Mouse (Mus musculus): ENCODE measurements around the gene Atp8b5. TPM values are rescaled to one million over a fixed set of nuclear protein-coding genes. Genes with fewer than 3 reads are reported as not detected.

Gene Atp8b5
- polyA plus RNA-seq, 1 experiment: not detected

DNA sequence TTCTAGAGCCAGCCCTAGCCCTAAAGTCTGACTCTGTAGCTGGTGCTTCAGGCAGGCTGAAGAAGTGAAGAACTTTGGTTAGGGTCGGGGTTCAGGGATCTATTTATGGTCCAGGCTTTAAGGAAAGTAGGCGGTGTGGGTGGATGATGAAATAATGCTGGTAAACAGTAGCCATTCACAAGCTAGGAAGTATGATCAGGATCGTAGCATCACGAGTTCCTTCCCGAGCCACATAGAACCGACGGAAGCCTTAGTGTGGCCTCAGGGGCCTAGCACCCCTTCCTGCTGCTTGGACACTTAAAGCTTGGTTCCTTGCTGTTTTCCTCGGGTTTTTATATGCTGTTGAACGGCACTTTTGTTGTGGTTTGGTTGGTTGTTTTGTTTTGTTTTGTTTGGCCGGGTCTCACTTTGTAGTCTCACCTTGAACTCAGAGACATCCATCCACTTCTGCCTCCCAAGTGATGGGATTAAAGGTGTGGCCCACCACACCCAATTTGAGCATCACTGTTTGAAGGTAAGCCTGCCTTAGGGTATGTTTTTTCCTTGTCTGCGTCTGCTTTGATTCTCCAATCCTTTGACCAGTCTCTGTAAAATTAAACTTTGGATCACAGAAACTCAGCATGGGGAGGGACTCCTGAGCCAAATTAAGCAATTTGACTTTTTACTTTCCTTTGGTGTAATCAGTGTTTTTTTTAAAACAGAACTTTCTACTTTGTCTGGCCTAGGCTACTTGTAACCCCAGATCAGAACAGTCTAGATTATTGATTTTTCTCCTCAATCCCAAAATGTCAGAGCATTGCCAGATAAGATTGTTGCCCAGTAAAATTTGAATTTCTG, 116.5 kb downstream of the Atp8b5 start:
- peak overlapping the region; percentile 13; the same call in 1 of the 2 replicates for H3K27ac ChIP-seq (ENCODE audit: insufficient read depth, low read depth, low read length)
- 18% methylated on average over 11 of the region's 11 CpGs for WGBS

GRCm38 (mm10) chr4:43384083-43384460, 117.1 kb downstream of the Atp8b5 start:
- TF ChIP-seq CTCF (IDR thresholded peaks at IDR 0.05; ENCODE audit: insufficient read depth, low read depth, low read length) (no peak), POLR2A (IDR thresholded peaks at IDR 0.05; ENCODE audit: insufficient read depth, low read depth, low read length) (no peak)
- Histone ChIP-seq H3K4me3 (ENCODE audit: insufficient read depth, low read depth, low read length) (no peak overlapping the region), H3K27ac (ENCODE audit: insufficient read depth, low read depth, low read length) (no peak overlapping the region), H3K4me1 (ENCODE audit: control insufficient read depth, insufficient read depth, low read length) (peaks cover 10% of the 10 kb centered on the region)
- 76% methylated on average over 5 of the region's 5 CpGs for WGBS

More for the DNA sequence above, 116.5 kb downstream of the Atp8b5 start:
- no peak for TF ChIP-seq POLR2A (IDR thresholded peaks at IDR 0.05; ENCODE audit: insufficient read depth, low read depth, low read length)
- TF ChIP-seq CTCF (IDR thresholded peaks at IDR 0.05; ENCODE audit: insufficient read depth, low read depth, low read length): no peak
- Histone ChIP-seq H3K4me1 (ENCODE audit: control insufficient read depth, insufficient read depth, low read length) (peaks cover 10% of the 10 kb centered on the region), H3K4me3 (ENCODE audit: insufficient read depth, low read depth, low read length) (peak overlapping the region; percentile 42)

DNA sequence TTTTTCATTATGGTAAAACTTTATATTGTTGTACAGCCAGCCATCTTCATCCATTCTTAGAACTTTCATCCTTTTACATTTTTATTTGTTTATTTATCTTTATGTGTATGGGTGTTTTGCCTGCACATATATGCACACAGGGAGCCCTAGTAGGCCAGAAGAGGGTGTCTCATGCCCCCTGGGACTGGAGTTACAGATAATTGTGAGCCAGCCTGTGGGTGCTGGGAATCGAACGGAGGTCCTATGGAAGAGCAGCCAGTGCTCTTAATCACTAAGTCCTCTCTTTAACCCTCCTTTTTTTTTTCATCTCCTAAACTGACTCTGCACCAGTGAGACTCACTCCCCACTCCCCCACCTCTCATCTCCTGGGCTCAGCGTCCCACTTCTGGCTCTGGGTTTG, 117.6 kb downstream of the Atp8b5 start:
- H3K4me3 ChIP-seq (ENCODE audit: insufficient read depth, low read depth, low read length): no peak overlapping the region
- TF ChIP-seq CTCF (IDR thresholded peaks at IDR 0.05; ENCODE audit: insufficient read depth, low read depth, low read length) (no peak), POLR2A (IDR thresholded peaks at IDR 0.05; ENCODE audit: insufficient read depth, low read depth, low read length) (no peak)
- H3K4me1 ChIP-seq (ENCODE audit: control insufficient read depth, insufficient read depth, low read length): peaks cover 10% of the 10 kb centered on the region
- no peak overlapping the region for H3K27ac ChIP-seq (ENCODE audit: insufficient read depth, low read depth, low read length)
- 93% methylated on average over 3 of the region's 3 CpGs for WGBS

GRCm38 (mm10) chr4:43386932-43387331, 120.0 kb downstream of the Atp8b5 start:
- TF ChIP-seq CTCF (IDR thresholded peaks at IDR 0.05; ENCODE audit: insufficient read depth, low read depth, low read length) (no peak), POLR2A (IDR thresholded peaks at IDR 0.05; ENCODE audit: insufficient read depth, low read depth, low read length) (no peak)
- peaks cover 10% of the 10 kb centered on the region for H3K4me1 ChIP-seq (ENCODE audit: control insufficient read depth, insufficient read depth, low read length)

DNA sequence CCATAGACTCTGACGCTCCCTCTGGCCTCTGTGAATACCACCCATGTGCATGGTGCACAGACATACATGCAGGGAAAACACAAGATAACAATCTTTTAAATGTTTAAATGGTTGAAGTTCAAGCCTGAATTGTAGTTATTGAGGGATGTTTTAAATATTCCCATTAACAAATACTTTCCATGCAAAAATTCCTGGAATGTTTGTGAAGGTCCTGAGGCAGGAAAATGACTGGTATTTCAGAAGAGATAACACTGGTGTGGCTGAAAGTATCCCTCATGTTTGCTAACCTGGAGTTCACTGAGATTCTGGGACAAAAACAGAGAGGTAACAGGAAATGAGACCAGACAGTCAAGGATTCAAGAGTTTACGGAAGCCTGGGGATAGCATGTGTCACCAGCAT, 122.4 kb downstream of the Atp8b5 start:
- TF ChIP-seq CTCF (IDR thresholded peaks at IDR 0.05; ENCODE audit: insufficient read depth, low read depth, low read length) (no peak), POLR2A (IDR thresholded peaks at IDR 0.05; ENCODE audit: insufficient read depth, low read depth, low read length) (no peak)
- Histone ChIP-seq H3K4me3 (ENCODE audit: insufficient read depth, low read depth, low read length) (no peak overlapping the region), H3K4me1 (ENCODE audit: control insufficient read depth, insufficient read depth, low read length) (peaks cover 12% of the 10 kb centered on the region), H3K27ac (ENCODE audit: insufficient read depth, low read depth, low read length) (no peak overlapping the region)
- WGBS: 83% methylated on average over 2 of the region's 2 CpGs

More at GRCm38 (mm10) chr4:43386932-43387331, 120.0 kb downstream of the Atp8b5 start:
- Histone ChIP-seq H3K4me3 (ENCODE audit: insufficient read depth, low read depth, low read length) (no peak overlapping the region), H3K27ac (ENCODE audit: insufficient read depth, low read depth, low read length) (no peak overlapping the region)

DNA sequence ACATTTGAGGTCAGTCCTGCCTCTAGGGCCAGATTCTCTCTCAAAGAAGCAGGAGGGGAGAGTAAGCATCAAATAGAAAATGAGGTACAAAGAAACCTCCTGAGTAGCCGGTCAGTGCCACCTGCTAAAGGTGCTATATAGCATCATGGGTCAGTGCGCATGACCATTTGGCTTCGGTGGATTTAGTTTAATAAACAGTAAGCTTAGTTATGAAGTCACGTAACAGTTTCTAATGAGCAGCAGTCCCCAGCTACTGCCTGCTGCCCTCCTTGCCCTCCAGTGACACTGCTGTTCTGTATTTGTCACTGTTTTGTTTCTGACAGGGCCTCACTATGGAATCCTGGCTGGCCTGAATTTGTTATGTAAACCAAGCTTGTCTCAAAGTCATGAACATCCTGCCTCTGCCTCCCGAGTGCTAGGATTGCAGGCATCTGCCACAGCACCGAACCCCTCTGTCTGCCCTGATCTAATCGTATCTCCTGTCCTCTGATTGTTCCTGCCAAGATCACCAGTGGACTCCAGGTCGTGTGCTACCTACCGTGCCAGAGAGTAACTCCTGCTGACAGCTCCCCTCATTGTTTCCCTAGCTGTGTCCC, 123.0 kb downstream of the Atp8b5 start:
- TF ChIP-seq POLR2A (IDR thresholded peaks at IDR 0.05; ENCODE audit: insufficient read depth, low read depth, low read length): no peak
- TF ChIP-seq CTCF (IDR thresholded peaks at IDR 0.05; ENCODE audit: insufficient read depth, low read depth, low read length): no peak
- Histone ChIP-seq H3K27ac (ENCODE audit: insufficient read depth, low read depth, low read length) (no peak overlapping the region), H3K4me3 (ENCODE audit: insufficient read depth, low read depth, low read length) (no peak overlapping the region), H3K4me1 (ENCODE audit: control insufficient read depth, insufficient read depth, low read length) (peaks cover 13% of the 10 kb centered on the region)
- 66% methylated on average over 9 of the region's 9 CpGs for WGBS

DNA sequence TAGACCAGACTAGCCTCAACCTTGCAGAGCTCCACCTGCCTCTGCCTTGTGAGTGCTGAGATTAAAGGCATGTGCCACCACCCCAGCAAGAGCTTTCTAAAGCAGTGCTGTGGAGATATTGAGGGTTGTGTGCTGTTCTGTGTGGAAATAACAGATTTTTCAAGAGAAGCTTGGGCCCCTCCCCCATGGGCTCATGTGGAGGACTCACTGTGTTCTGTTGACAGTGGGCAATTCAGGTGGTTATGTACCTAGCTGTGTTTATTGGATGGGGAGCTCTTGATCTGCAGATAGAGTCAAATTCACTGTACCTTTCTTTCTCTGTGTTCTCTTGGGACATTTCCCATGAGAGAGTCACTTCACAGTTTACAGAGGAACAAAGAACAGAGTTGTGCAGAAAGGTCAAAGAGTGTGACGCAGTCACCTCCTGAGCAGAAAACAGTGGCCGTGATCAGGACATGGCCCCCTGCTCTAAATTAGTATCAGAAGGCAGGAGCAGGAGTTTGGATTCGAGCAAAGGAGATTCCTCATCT, 124.6 kb downstream of the Atp8b5 start:
- no peak overlapping the region for H3K27ac ChIP-seq (ENCODE audit: insufficient read depth, low read depth, low read length)
- H3K4me3 ChIP-seq (ENCODE audit: insufficient read depth, low read depth, low read length): no peak overlapping the region
- no peak for TF ChIP-seq POLR2A (IDR thresholded peaks at IDR 0.05; ENCODE audit: insufficient read depth, low read depth, low read length)
- no peak for TF ChIP-seq CTCF (IDR thresholded peaks at IDR 0.05; ENCODE audit: insufficient read depth, low read depth, low read length)
- WGBS: 77% methylated on average over 3 of the region's 3 CpGs
- H3K4me1 ChIP-seq (ENCODE audit: control insufficient read depth, insufficient read depth, low read length): peaks cover 16% of the 10 kb centered on the region

GRCm38 (mm10) chr4:43394345-43394891, 127.5 kb downstream of the Atp8b5 start:
- H3K4me1 ChIP-seq (ENCODE audit: control insufficient read depth, insufficient read depth, low read length): peaks cover 29% of the 10 kb centered on the region
- no peak overlapping the region for H3K4me3 ChIP-seq (ENCODE audit: insufficient read depth, low read depth, low read length)
- peak overlapping the region; percentile 92 for H3K27ac ChIP-seq (ENCODE audit: insufficient read depth, low read depth, low read length)
- TF ChIP-seq CTCF (IDR thresholded peaks at IDR 0.05; ENCODE audit: insufficient read depth, low read depth, low read length): no peak
- no peak for TF ChIP-seq POLR2A (IDR thresholded peaks at IDR 0.05; ENCODE audit: insufficient read depth, low read depth, low read length)
- WGBS: 57% methylated on average over 15 of the region's 15 CpGs

- Histone ChIP-seq H3K4me1 (ENCODE audit: control insufficient read depth, insufficient read depth, low read length) (peaks cover 34% of the 10 kb centered on the region), H3K4me3 (ENCODE audit: insufficient read depth, low read depth, low read length) (no peak overlapping the region), H3K27ac (ENCODE audit: insufficient read depth, low read depth, low read length) (peak overlapping the region; percentile 92)
- 89% methylated on average over 5 of the region's 5 CpGs for WGBS
- TF ChIP-seq POLR2A (IDR thresholded peaks at IDR 0.05; ENCODE audit: insufficient read depth, low read depth, low read length): no peak
- TF ChIP-seq CTCF (IDR thresholded peaks at IDR 0.05; ENCODE audit: insufficient read depth, low read depth, low read length): no peak
These were observed 128.2 kb downstream of the Atp8b5 start for GRCm38 (mm10) chr4:43395147-43395546.
